Mouse (Mus musculus): ENCODE results near the gene D630045J12Rik.

The D630045J12Rik gene

DNA sequence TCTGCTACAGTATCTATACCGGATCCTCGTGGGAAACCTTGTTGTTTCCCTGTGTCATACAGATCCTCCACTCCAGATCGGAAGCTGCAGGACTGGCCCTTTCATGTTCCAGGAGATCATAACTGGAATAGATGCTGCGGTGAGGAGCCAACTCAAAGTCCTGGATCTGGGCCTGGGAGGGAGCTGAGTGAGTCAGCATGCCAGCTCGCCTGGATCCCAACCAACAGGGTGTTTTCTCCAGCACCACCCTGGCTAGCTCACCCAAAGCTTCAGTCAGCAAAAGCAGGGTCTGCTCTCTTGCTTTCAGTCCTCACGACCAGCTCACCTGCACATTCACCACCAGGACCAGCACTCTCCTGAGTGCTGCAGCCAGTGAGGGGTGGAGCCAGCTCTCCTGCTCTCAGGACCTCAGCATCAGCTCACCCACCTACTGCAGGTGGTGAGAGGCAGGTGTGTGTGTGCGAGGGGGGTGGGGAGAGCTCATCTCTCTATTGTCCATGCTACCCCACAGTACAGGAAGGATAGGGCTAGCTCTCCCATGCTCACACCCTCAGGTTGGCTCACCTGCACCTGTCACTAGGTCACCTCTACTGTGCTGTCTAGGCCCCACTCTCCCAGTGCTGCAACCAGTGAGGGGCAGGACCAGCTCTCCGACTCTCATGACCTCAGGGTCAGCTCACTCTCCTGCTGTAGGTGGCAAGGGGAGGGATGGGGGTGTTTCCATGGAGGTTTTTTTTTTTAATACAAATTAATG is 118.8 kb downstream of the D630045J12Rik start:
- peak; percentile 86 for DNase-seq (ENCODE audit: low read depth)

GRCm38 (mm10) chr6:38131801-38132231 is 122.0 kb downstream of the D630045J12Rik start:
- peak; percentile 91 for DNase-seq (ENCODE audit: low read depth)

- DNase-seq (ENCODE audit: low read depth): no peak
Measured at GRCm38 (mm10) chr6:38129883-38130282, 123.9 kb downstream of the D630045J12Rik start.

DNA sequence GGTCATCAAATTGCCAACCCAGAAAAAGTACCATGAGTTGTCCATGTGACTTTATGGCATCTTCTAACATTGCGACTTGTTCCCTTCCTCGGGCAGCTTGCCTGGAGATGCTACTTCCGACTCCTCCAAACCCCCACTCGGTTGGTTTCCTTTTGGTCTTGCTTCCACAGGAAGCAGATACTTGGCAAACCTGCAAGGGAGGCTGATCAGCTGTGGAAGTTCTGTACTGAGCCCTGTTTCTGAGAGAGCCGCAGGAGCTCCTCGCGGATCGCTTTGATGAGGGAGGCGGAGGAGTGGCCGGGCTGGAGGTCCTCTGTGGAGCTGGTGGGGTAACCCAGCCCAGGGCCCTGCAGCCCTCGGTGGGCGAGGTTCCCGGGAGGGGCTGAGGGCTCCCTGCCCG is 125.7 kb downstream of the D630045J12Rik start:
- DNase-seq (ENCODE audit: low read depth): no peak

DNA sequence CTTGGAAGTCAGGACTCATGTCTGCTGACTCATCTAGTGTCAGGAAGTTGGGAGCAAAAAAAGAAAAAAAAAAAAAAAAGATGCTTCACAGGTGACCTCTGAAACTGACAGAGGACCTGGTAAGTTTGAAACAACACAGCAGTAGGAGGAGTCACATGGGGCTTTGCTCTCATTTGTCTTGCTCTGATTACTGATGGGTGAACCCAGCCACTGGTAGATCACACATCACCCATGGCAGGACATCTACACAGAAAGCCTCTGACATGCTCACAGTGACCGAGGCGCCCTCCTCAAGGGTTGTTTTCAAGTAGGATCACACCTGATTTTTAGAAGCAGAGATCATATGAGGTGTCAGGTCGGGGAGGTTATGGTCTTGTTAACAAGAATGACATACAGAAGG is 128.3 kb downstream of the D630045J12Rik start:
- no peak for DNase-seq (ENCODE audit: low read depth)

DNA sequence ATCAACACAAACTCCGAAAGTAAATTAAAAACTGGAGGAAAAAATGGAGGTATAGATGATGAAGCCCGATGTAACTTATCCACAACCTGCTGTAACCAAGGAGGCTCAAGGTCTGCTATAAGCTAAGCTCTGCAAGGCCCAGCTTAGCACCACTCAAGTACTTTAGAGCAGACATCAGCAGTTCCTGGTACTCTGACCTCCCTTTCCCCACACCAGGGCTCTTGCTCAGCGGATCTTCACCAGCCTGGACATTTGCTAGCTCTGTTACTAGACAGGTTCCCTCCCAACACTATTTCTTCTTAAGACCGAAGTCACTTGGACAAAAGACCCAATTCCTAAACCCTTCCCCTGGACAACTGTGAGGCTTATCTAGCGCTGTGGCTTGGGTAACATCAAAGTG is 128.9 kb downstream of the D630045J12Rik start:
- no peak for DNase-seq (ENCODE audit: low read depth)

DNA sequence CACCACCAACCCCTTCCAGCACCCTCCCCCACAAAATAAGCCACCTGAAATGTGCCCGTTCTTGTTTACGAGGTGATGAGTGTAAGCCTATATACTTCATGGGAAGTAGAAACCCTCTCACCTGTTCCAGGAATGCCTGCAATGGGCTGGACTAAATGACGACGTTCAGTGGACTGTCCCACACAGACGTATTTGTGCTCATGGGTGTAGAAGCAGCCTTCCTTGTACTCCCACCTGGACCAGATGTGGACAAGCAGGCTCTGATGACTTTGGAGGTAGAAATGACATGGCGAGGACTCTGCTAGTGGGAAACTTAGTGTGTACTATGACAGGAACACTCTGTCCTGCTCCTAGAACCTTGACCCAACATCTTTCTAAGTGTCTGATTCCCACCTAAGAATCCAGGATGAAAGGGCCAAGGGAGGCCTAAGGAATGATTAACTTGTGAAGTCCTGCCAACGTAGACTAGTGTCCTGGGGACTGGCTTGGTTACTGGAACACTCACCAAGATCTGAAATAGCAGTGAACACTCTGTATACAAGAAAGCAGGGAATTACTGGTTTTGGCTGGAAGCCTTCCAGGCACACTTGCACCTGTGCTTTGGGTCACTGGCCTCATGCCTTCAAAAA is 129.5 kb downstream of the D630045J12Rik start, which contains the start of gene Atp6v0a4:
TSS of gene Atp6v0a4 (minus strand) at position 380 of the 629 bp plus-strand sequence.
- DNase-seq (ENCODE audit: low read depth): no peak

DNA sequence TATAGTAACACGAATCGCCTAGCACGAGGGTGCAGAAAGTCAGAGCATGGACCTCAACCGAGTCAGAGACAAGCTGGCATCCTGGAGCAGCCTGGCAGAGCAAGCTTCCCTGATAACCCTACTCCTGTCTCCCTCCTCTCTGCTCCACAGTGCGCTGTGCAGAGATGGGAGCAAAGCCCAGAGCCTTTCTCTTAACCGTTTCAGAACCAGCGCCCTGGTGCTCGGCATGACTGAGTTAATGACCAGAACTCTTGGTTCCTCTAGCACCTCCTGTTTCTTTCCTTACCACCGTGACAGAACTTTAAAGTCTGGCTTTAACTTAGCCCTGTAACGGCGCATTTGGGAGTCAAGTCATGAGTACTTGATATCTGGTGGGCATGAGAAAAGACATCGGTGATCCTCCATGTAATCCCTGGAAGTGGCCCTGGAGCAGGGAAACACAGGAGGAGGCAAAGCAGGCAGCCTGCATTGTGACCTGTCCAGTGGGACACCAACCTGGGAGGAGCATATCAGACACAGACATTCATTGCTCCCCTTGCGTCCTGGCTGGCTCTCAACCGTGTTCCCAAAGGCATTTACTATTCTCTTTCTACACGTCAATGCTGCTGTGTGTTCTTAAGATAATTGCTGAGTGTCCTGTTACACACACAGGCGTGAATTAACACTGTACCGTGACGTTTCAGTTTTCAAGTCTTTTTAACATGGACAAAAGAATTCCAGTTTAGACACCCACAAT is 130.2 kb downstream of the D630045J12Rik start:
- DNase-seq (ENCODE audit: low read depth): no peak

DNA sequence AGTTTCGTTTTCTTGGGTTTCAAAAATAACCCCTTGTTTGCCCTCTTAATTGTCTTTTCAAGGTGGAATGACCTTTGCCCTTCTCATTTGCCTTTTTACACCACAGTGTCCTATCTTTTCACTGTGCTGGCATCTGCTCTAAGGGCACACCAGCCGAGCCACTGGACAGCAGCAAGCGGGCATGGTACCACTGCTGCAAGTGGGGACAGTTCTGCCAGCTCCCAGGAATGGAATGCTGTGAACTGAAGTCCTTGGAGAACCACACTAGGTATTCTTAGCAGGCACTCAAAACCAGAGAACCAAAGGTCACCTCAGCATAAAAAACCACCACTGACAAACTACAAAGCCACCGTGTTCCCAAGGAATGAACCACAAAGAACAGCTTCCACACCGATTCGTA is 131.0 kb downstream of the D630045J12Rik start:
- DNase-seq (ENCODE audit: low read depth): no peak

- no peak for DNase-seq (ENCODE audit: low read depth)
Measured at GRCm38 (mm10) chr6:38121843-38122242, 132.0 kb downstream of the D630045J12Rik start.

DNA sequence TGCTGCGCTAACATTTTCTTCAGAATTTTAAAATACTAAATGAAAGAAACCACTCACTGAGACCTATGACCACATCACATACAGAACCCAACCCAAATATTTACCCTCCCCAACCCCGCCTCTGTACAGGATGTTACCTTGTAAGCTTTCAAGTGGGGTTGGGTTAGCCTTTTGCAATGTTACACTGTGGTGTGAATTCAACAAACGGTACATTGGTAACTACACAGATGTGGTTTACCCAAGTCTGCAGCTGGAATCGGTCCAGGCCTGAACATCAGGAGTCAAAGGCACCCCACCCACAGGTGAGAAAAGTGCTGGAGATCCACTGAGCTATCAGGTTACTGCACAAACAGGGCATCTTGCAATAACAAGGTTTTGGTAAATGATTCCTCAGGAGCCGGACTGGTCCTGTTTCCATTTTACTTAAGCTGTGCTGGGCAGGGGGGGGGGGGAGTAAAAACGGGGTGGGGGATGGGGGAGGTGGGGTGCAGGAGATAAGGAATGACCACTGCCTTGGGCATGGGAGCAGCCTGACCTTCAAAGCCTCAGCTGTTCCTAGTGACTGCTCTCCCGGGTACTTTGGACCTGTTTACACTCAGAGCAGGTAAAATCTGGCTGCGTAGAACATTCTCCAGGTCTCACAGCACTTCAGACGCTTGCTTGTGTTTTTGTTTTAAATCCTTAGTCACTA is 133.0 kb downstream of the D630045J12Rik start:
- DNase-seq (ENCODE audit: low read depth): no peak

GRCm38 (mm10) chr6:38118341-38118740 is 135.5 kb downstream of the D630045J12Rik start:
- DNase-seq (ENCODE audit: low read depth): no peak

- peak; percentile 62 for DNase-seq (ENCODE audit: low read depth)
Measured at GRCm38 (mm10) chr6:38116107-38116770, 137.6 kb downstream of the D630045J12Rik start.

DNA sequence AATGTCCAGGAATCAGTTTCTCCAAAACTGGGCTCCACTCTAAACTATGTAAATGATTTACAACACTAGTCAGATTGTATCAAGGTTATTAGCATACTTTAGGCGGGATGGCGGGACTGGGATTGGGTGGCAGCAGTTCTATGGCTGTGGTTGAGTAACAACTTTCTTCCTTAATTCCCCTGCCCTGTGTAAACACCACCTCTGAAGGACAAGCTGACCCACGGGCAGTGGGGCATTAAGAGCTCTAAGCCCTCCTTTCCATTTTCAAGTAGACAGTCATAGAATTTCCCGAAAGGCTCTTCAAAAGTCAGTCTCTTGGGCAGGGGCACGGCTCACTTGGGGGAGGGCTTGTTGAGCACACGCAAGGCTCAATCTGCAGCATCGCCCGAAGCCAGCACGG is 142.9 kb downstream of the D630045J12Rik start:
- no peak for DNase-seq (ENCODE audit: low read depth)

DNA sequence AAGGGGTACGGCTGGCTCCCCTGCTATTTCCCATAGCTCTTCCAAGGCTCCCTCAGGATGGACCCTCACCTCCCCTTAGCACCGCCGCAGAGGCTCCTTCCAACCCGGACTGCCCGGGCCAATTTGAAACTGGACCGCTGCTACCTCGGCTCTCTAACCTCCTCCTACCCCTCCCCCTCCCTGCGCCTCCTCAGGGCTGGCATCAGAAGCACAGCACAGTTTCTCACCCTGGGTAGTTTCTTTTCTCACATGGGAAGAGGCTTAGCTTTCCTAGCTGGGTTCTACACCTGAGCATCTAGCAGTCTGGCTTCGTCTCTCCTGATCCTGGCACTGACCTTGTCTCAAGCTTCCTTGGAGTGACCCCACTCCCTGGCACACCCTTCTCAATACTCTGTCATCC is 143.9 kb downstream of the D630045J12Rik start:
- DNase-seq (ENCODE audit: low read depth): no peak

DNA sequence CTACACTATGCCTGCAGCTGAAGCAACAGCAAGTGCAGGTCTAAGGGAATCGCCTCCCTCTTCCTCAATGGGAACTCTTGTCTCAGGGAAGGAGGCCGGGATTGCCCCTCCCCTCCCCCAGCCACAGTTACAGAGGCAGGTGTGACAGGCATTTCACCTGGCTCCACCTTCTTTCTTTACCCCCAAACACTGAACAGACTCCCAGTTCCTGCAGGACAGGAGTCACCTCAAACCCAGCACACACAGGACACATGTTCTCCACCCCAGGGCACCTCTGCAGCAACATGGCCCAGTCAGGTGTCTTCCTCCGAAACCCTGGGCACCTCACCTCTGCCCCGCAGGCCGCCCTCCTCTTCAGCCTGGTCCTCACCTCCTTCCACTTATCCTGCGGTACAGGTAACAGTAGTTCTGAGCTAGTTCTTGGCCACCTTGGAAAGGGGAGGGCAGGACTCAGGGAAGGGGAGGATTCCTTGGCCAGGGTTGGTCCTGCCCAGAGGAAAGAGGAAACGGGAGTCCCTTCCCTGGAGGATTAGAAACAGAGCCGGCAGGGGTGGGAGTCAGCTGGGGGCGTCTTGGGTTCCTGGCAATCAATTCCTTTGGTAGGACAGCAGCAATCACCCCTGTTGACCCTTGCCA is 144.5 kb downstream of the D630045J12Rik start, which contains the start of gene Tmem213:
TSS of gene Tmem213 (plus strand) at position 96 of the 636 bp plus-strand sequence.
- no peak for DNase-seq (ENCODE audit: low read depth)

DNA sequence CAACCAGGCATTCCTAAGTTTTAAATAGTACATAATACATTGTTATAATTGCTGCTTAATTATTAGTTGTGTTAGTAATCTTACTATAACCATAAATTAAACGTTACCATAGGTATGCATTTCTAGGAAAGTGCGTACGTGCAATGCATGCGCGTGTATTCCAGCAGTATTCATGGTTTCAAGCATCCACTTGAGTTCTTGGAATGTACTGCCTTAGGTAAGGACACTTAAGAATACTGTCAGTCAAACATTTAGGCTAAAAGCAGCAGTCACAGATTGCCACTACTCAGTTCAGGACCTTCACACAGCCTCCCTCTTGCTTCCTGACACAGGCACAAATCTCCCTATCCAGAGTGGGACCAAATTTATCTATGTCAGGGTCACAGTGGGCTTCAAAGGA is 145.4 kb downstream of the D630045J12Rik start:
- no peak for DNase-seq (ENCODE audit: low read depth)

DNA sequence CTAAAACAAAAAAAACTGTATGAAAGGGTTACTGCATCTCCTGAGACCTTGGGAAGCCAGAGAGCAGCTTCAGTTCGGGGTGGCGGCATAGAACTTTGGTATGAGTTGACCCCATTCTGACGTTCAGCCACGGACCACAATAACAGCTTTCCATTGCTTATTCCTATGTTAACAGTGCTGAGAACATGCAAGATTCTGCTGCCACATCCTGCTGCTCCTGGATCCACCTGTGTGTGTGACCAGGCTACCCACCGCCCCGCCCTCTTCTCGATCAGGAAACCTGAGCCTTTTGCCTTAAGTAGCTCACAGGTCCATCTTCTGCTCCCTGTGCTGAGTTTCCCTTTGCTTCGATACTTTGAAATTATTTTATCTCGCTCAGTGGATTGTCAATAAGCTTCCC is 147.9 kb downstream of the D630045J12Rik start:
- DNase-seq (ENCODE audit: low read depth): no peak

GRCm38 (mm10) chr6:38103775-38104174 is 150.0 kb downstream of the D630045J12Rik start:
- no peak for DNase-seq (ENCODE audit: low read depth)

DNA sequence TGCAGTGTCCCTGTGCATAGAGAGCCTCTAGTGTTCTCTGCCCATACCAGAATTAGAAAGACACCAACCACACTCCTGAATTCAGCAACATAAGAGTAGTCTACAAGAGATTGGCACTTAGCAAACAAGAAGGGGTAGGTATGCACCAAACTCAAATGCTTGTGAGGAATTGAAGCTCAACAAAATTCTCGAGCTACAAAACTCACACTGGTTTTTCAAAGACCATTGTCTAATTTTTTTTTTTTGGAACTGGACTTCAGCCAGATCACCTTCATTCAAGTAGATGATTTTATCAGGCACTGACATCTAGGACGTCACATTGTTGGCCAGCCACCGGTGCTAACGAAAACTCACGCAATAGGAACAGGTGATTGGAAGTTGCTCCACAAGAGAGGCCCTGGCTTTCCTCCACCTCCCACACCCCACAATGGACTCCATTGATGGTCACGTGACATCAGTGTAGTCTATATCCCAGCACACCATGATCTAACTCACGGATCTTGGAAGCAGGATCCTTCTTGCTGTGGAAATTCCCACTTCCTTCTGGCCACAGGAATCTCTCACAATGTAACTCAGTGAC is 151.5 kb downstream of the D630045J12Rik start:
- no peak for DNase-seq (ENCODE audit: low read depth)

DNA sequence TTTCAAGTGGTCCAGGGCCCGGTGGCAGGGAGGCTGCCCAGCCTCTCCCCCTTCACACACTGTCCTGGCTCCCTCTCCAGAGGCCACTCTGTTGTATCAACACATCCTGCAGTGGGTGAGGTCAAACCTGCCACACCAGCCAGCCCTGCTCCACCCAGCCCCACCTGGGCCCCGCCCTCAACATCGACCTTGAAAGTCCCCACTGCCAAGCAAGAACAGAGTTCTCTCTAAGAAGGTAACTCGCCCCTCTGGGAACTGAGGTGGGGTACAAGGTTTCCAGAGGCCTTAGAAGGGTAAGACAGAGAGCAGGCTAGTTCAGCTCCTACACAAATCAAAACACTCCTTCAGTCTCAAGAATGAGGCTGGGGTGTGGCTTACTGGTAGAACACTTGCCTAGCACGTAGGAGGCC is 156.8 kb downstream of the D630045J12Rik start:
- no peak for DNase-seq (ENCODE audit: low read depth)

Measured in NIH3T3 (cell line).